Mouse (Mus musculus) kidney, embryonic 16.5 days (tissue): ENCODE measurements around the gene Enkur. TPM values are rescaled to one million over a fixed set of nuclear protein-coding genes. Genes with fewer than 3 reads are reported as not detected.

Experiments
- ATAC-seq: fragments of 200-750 bp; cut with Nextera tagmentation; 2 replicates; pipeline ENCODE4 v1.8.0; 2017; ENCODE audit warnings: moderate TSS enrichment; ENCODE audit not compliant: low FRiP score, low TSS enrichment
- H3K27ac ChIP-seq: fragments of 300-500 bp; sonication (generic); 2 replicates; pipeline ENCODE4 v1.5.1; 2014; ENCODE audit warnings: low read length
- H3K27me3 ChIP-seq: fragments of 300-500 bp; sonication (generic); 2 replicates; pipeline ENCODE4 v1.6.1; 2014; ENCODE audit warnings: low read length, control low read depth, mixed read lengths; ENCODE audit not compliant: insufficient read depth
- H3K36me3 ChIP-seq: fragments of 300-500 bp; sonication (generic); 2 replicates; pipeline ENCODE4 v1.6.1; 2014; ENCODE audit warnings: low read length, control low read depth, mixed read lengths; ENCODE audit not compliant: insufficient read depth
- H3K4me1 ChIP-seq: fragments of 300-500 bp; sonication (generic); 2 replicates; pipeline ENCODE4 v1.6.1; 2014; ENCODE audit warnings: low read length, control low read depth, mixed read lengths; ENCODE audit not compliant: insufficient read depth
- H3K4me2 ChIP-seq: fragments of 300-500 bp; sonication (generic); replicated peaks from 2 replicates; pipeline ENCODE4 v1.6.1; 2014; ENCODE audit warnings: low read depth, low read length
- H3K4me3 ChIP-seq: fragments of 300-500 bp; sonication (generic); 2 replicates; pipeline ENCODE4 v1.5.1; 2014; ENCODE audit warnings: mild to moderate bottlenecking, low read length
- H3K9ac ChIP-seq: fragments of 300-500 bp; sonication (generic); replicated peaks from 2 replicates; pipeline ENCODE4 v1.6.1; 2014; ENCODE audit warnings: low read length
- H3K9me3 ChIP-seq: fragments of 300-500 bp; sonication (generic); 2 replicates; pipeline ENCODE4 v1.6.1; 2016; ENCODE audit warnings: low read length, control low read depth
- WGBS: fragments of 180-500 bp; shearing (Covaris S2); extraction: QIAGEN DNeasy Blood & Tissue Kit; methylation state at CpG from one replicate; pipeline ENCODE4 v1.1.7; 2014; 5-methylcytosine and 5-hydroxymethylcytosine counted together
- polyA plus RNA-seq: library from polyadenylated mRNA; unstranded; fragments of >200 nt; fragmentation: Nextera tagmentation; extraction: Ambion mirVana; gene quantifications from 2 replicates; pipeline ENCODE4 v1.2.1, GENCODE M21; 2015

Gene Enkur
- polyA plus RNA-seq, 1 experiment from 2014 or later: 0.29 TPM

DNA sequence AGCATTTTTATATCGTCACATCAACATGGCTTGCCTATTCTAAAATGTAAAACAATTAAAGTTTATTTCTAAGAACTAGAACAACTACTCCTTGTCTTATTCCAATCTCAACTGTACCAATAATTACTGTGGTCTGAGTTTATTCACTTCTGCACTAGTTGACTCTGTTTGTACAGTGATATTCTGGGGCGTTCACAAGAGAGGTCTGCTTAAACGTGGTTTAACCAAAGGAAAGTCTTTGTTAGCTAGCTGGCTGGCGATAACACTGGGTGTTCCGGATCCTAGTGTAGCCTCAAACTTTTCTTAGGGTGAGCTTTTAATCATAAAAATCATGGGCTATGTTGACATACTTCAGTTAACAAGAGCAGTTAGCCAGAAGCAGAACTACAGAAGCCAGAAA, 9.9 kb downstream of the Enkur start:
- 96% methylated on average over 5 of the region's 5 CpGs for WGBS
- H3K9me3 ChIP-seq: peaks cover 3% of the 10 kb centered on the region; the same call in 1 of the 2 replicates
- no peak overlapping the region for H3K4me3 ChIP-seq
- no peak overlapping the region for H3K4me2 ChIP-seq
- H3K4me1 ChIP-seq: no peaks in the 10 kb centered on the region
- H3K27ac ChIP-seq: no peak overlapping the region
- ATAC-seq: no peak
- no peaks in the 10 kb centered on the region for H3K27me3 ChIP-seq
- H3K36me3 ChIP-seq: no peaks in the 10 kb centered on the region
- H3K9ac ChIP-seq: no peak overlapping the region

DNA sequence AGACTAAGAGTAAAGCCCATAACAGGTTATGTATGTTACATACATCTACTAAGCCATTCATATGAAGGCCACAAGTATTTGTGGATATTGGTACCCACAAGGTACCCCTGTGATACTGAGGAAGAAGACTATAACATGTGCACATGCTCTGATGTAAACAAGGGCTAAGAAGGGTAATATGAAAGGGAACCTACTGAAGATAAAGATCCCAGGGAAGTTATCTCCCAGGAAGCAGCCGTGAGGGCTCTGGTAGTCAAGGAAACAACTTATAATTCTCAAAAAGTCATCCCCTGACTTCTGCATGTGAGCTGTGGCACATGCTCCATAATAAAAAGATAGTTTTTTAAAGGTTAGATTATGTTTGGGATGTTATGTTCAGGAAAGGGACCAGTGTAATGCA, 13.9 kb downstream of the Enkur start:
- Histone ChIP-seq H3K9ac (no peak overlapping the region), H3K4me3 (no peak overlapping the region), H3K9me3 (no peaks in the 10 kb centered on the region), H3K4me1 (no peaks in the 10 kb centered on the region), H3K27me3 (no peaks in the 10 kb centered on the region), H3K27ac (no peak overlapping the region), H3K36me3 (no peaks in the 10 kb centered on the region), H3K4me2 (no peak overlapping the region)
- WGBS: 74% methylated on average over 1 of the region's 1 CpGs
- no peak for ATAC-seq

DNA sequence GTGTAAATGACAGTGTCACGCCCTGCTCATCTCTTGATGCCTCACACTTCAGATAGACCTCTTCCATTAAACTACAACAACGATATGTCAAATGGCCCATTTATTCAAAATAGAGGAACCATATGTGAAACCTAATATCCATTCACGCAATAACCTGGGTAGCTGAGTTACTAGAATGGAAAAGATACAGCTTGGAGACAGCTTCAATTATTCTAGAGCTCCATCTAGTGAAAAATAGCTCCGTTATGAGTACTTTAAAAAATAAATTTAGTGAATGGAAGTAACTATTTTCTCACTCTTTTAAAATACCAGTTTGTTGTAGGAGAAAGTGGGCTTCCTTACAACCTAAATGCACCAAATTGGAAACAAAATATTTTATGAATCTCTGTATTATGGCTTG, 16.6 kb downstream of the Enkur start:
- Histone ChIP-seq H3K9ac (no peak overlapping the region), H3K36me3 (no peaks in the 10 kb centered on the region), H3K4me2 (no peak overlapping the region), H3K27me3 (no peaks in the 10 kb centered on the region), H3K9me3 (no peaks in the 10 kb centered on the region), H3K4me1 (no peaks in the 10 kb centered on the region), H3K27ac (no peak overlapping the region), H3K4me3 (no peak overlapping the region)
- ATAC-seq: no peak
- WGBS: 65% methylated on average over 4 of the region's 4 CpGs

DNA sequence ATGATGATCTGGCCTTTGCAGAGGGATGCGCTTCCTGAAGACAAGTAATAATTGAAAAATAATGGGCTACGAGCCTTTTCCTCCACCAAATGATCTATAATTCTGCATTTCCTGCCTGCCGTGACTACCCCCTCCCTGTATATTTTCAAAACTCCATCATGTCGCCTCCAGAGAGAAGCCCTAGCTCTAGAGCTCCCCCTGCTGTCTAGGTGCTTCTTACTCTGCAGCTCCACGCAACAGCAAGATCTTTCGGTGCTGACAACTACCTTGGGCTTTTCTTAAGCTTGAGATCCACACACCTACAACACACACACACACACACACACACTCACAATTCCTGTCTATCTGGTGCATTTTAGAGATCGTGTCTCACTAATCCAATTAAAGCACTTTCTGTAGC, 17.6 kb downstream of the Enkur start:
- Histone ChIP-seq H3K27me3 (no peaks in the 10 kb centered on the region), H3K4me1 (no peaks in the 10 kb centered on the region)

DNA sequence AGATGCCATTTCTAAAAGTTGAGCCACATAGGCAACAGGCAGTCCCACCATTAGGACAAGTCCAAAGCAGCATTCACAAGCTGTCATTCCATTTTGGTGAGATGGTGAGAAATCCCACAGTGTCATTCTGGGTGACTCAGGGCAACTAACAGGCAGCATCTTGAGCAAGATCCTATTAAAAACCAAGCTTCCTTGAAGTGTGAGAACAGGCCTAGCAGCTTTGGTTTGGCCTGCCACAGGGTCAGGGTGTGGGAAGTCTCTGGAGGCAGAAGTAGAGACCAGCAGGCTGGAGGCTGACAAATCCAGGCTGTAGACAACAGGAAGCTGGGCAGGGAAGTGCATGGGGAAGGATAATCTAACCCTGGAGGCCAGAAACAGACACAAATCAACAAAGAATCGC, 22.4 kb downstream of the Enkur start:
- Histone ChIP-seq H3K9me3 (no peaks in the 10 kb centered on the region), H3K36me3 (no peaks in the 10 kb centered on the region), H3K4me2 (no peak overlapping the region), H3K4me3 (no peak overlapping the region), H3K27me3 (no peaks in the 10 kb centered on the region), H3K27ac (no peak overlapping the region), H3K4me1 (no peaks in the 10 kb centered on the region), H3K9ac (no peak overlapping the region)
- ATAC-seq: no peak
- WGBS: 64% methylated on average over 1 of the region's 1 CpGs

More for the DNA sequence above, 17.6 kb downstream of the Enkur start:
- H3K27ac ChIP-seq: no peak overlapping the region
- no peaks in the 10 kb centered on the region for H3K36me3 ChIP-seq
- WGBS: 46% methylated on average over 7 of the region's 7 CpGs
- no peak overlapping the region for H3K4me3 ChIP-seq
- H3K4me2 ChIP-seq: no peak overlapping the region
- ATAC-seq: no peak
- H3K9ac ChIP-seq: no peak overlapping the region
- H3K9me3 ChIP-seq: no peaks in the 10 kb centered on the region

DNA sequence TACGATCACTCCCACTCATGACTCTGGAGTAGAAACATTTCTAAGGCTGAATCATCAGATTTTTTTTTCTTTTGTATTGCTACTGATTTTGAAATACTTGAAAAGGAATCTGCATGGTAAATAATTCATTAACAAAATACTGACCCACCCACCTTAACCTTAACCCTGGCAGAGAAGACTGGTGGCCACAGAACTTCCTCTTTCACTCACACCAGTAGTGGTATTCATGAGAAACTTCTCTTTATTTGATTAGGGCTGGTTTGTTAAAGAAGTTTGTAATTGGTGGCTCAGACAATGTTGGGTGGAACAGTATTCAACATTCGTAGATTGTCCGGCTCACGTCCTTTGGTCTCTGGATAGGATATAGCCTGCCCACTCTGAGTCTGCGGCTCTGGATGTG, 26.0 kb downstream of the Enkur start:
- H3K4me1 ChIP-seq: no peaks in the 10 kb centered on the region
- H3K9ac ChIP-seq: no peak overlapping the region
- H3K27me3 ChIP-seq: no peaks in the 10 kb centered on the region
- H3K36me3 ChIP-seq: no peaks in the 10 kb centered on the region
- H3K4me2 ChIP-seq: no peak overlapping the region
- H3K9me3 ChIP-seq: no peaks in the 10 kb centered on the region
- H3K4me3 ChIP-seq: no peak overlapping the region
- 95% methylated on average over 5 of the region's 5 CpGs for WGBS
- ATAC-seq: no peak
- H3K27ac ChIP-seq: no peak overlapping the region

DNA sequence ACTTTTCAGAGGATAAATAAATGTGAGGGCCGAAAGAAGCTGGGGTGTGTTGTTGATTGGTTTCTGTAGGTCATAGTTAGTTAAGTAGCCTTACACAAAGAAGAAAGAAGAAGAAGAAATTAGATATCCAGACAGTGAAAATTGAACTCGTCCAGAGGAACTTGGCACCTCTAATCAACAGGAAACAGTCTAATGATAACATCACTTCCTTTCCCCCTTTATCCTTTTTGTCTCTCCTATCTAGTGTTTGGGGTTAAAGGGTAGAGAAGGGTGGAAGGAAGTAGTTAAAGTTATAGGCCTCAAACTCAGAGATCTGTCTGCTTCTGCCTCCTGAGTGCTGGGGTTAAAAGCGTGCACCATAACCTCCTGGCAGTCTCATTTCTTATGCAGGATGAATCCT, 32.4 kb downstream of the Enkur start:
- 0 out of 2 replicates have a peak, but pooled peaks cover 2% of the 10 kb centered on the region for H3K9me3 ChIP-seq
- no peaks in the 10 kb centered on the region for H3K27me3 ChIP-seq
- H3K36me3 ChIP-seq: no peaks in the 10 kb centered on the region
- WGBS: 70% methylated on average over 3 of the region's 3 CpGs
- H3K9ac ChIP-seq: no peak overlapping the region
- H3K4me3 ChIP-seq: no peak overlapping the region
- H3K4me1 ChIP-seq: no peaks in the 10 kb centered on the region
- no peak for ATAC-seq
- no peak overlapping the region for H3K27ac ChIP-seq
- no peak overlapping the region for H3K4me2 ChIP-seq

DNA sequence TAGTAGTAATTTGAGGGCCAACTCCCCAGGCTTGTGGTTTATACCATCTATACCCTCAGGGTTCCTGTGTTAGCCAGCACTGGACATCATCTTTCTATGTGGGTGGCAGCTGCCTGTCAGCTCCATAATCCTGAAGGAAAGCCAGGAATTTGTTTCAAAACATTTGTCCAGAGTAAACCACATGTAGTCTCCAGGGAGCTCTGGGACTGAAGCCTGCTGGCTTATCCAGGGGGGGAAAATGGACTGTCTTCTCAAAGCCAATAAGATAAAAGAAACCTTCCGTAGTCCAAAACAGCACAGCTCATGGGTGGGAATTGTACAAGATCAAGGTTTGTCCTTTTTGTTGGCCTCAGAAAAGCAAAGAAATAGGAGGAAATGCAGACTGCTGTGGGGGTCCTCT, 37.2 kb downstream of the Enkur start:
- H3K4me3 ChIP-seq: no peak overlapping the region
- 0 out of 2 replicates have a peak, but pooled peaks cover 2% of the 10 kb centered on the region for H3K9me3 ChIP-seq
- H3K9ac ChIP-seq: no peak overlapping the region
- no peaks in the 10 kb centered on the region for H3K36me3 ChIP-seq
- H3K27ac ChIP-seq: no peak overlapping the region
- H3K4me2 ChIP-seq: no peak overlapping the region
- ATAC-seq: no peak
- no peaks in the 10 kb centered on the region for H3K4me1 ChIP-seq
- 97% methylated on average over 1 of the region's 1 CpGs for WGBS
- no peaks in the 10 kb centered on the region for H3K27me3 ChIP-seq

DNA sequence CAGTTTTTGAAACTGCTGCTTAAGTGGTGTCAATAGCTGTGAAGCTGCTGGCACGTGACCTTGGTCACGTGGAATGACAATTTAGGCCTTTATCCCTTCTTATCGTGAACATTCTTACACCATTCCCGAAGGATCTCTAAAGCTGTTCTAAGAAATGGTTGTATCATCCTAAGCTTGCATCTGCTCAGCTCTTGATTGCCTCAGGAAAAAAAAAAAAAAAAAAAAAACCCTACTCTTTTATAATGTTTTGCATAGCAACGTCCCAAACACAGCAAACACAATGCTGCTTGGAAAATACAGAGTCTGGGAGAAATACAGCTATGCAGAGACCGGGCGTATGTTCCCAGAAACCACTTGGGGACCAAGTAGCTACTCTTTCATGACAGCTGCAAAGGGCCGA, 40.9 kb downstream of the Enkur start:
- no peak overlapping the region for H3K27ac ChIP-seq
- H3K4me2 ChIP-seq: no peak overlapping the region
- H3K9ac ChIP-seq: no peak overlapping the region
- H3K4me3 ChIP-seq: no peak overlapping the region
- WGBS: 87% methylated on average over 8 of the region's 8 CpGs
- H3K27me3 ChIP-seq: no peaks in the 10 kb centered on the region
- no peaks in the 10 kb centered on the region for H3K36me3 ChIP-seq
- H3K4me1 ChIP-seq: no peaks in the 10 kb centered on the region
- no peaks in the 10 kb centered on the region for H3K9me3 ChIP-seq
- no peak for ATAC-seq

DNA sequence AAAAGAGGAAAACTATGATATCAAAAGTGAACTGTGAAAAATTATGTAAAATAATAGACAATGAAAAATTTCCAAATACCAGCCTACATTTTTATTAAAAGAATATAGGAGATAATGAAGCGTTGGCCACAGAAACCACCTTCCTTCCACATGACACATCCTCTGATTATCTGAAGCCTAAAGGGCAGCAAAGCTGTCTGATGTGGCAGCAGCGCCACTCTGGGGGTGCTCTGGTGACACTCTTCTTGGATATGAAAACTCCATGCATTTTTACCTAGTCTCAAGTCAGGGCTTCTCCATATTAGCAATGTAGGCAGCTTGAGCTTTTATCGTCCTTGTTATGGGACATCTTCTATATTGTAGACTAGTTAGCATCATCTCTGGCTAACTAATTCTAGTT, 51.7 kb downstream of the Enkur start:
- Histone ChIP-seq H3K4me2 (no peak overlapping the region), H3K9me3 (no peaks in the 10 kb centered on the region), H3K4me1 (no peaks in the 10 kb centered on the region), H3K36me3 (no peaks in the 10 kb centered on the region), H3K9ac (no peak overlapping the region), H3K27me3 (no peaks in the 10 kb centered on the region), H3K4me3 (no peak overlapping the region), H3K27ac (no peak overlapping the region)
- 91% methylated on average over 3 of the region's 3 CpGs for WGBS
- no peak for ATAC-seq

DNA sequence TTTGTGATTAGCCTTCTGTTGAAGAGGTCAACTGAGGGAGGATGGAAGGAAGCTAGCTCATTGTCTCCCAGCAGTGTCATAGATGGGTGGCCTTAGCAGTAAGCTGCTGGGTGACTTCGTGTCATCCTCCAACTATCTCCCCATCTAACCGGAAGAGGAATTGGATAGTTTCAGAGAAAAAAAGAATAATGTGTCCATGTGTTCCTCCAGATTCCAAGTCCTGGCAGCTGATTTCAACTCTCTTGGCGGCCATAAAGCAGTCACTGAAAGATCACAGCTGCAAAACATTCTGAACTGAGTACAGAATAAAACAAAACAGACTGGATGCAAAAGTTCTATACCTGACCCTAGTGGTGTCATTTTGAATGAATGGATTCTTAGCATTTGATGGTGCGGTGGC, 58.0 kb downstream of the Enkur start:
- H3K4me2 ChIP-seq: no peak overlapping the region
- no peak overlapping the region for H3K4me3 ChIP-seq
- no peak overlapping the region for H3K27ac ChIP-seq
- no peak for ATAC-seq
- no peaks in the 10 kb centered on the region for H3K9me3 ChIP-seq
- no peak overlapping the region for H3K9ac ChIP-seq
- H3K27me3 ChIP-seq: no peaks in the 10 kb centered on the region
- peaks cover 4% of the 10 kb centered on the region; the same call in 1 of the 2 replicates for H3K4me1 ChIP-seq
- 47% methylated on average over 4 of the region's 4 CpGs for WGBS
- no peaks in the 10 kb centered on the region for H3K36me3 ChIP-seq
